Mouse (Mus musculus) midbrain, embryonic 13.5 days (tissue): ENCODE measurements at regions not wholly inside any gene's neighbourhood (a gene's known extent, or its start where the extent isn't known, plus 50 kb on each side); places are given as distances from the start of the nearest gene placed in this dataset.

Experiments used
- ATAC-seq: fragments of 200-750 bp; cut with Nextera tagmentation; 2 replicates; pipeline ENCODE4 v1.8.0; 2017; ENCODE audit warnings: mild to moderate bottlenecking, moderate TSS enrichment, moderate library complexity
- H3K27ac ChIP-seq: fragments of 300-500 bp; sonication (generic); 2 replicates; pipeline ENCODE4 v1.5.1; 2015; ENCODE audit warnings: inconsistent platforms, mild to moderate bottlenecking, moderate library complexity
- H3K27me3 ChIP-seq: fragments of 300-500 bp; sonication (generic); 2 replicates; pipeline ENCODE4 v1.6.1; 2015; ENCODE audit warnings: mild to moderate bottlenecking, inconsistent platforms
- H3K36me3 ChIP-seq: fragments of 300-500 bp; sonication (generic); 2 replicates; pipeline ENCODE4 v1.6.1; 2015; ENCODE audit warnings: mild to moderate bottlenecking, inconsistent platforms
- H3K4me1 ChIP-seq: fragments of 300-500 bp; sonication (generic); replicated peaks from 2 replicates; pipeline ENCODE4 v1.6.1; 2015; ENCODE audit warnings: inconsistent platforms
- H3K4me2 ChIP-seq: fragments of 300-500 bp; sonication (generic); replicated peaks from 2 replicates; pipeline ENCODE4 v1.6.1; 2015; ENCODE audit warnings: moderate library complexity, mild to moderate bottlenecking, inconsistent platforms
- H3K4me3 ChIP-seq: fragments of 300-500 bp; sonication (generic); replicated peaks from 2 replicates; pipeline ENCODE4 v1.5.1; 2015; ENCODE audit warnings: mild to moderate bottlenecking, inconsistent platforms
- H3K9ac ChIP-seq: fragments of 300-500 bp; sonication (generic); replicated peaks from 2 replicates; pipeline ENCODE4 v1.6.1; 2015; ENCODE audit warnings: mild to moderate bottlenecking, inconsistent platforms
- H3K9me3 ChIP-seq: fragments of 300-500 bp; sonication (generic); 2 replicates; pipeline ENCODE4 v1.6.1; 2016; ENCODE audit warnings: mild to moderate bottlenecking, inconsistent platforms
- WGBS: fragments of 180-500 bp; shearing (Covaris S2); methylation state at CpG from one replicate; pipeline ENCODE4 v1.1.7; 2015; 5-methylcytosine and 5-hydroxymethylcytosine counted together

- Histone ChIP-seq H3K4me1 (no peaks in the 10 kb centered on the region), H3K36me3 (no peaks in the 10 kb centered on the region), H3K27me3 (no peaks in the 10 kb centered on the region), H3K27ac (no peak overlapping the region), H3K4me3 (no peak overlapping the region), H3K9me3 (no peaks in the 10 kb centered on the region), H3K9ac (no peak overlapping the region), H3K4me2 (no peak overlapping the region)
- no peak for ATAC-seq
- WGBS: 83% methylated on average over 5 of the region's 5 CpGs
These were observed 102.6 kb downstream of the Diras2 start for GRCm38 (mm10) chr13:52428527-52428926.

GRCm38 (mm10) chr13:52436756-52437155 lies 94.3 kb downstream of the Diras2 start:
- H3K36me3 ChIP-seq: no peaks in the 10 kb centered on the region
- H3K4me3 ChIP-seq: no peak overlapping the region
- no peaks in the 10 kb centered on the region for H3K27me3 ChIP-seq
- no peak overlapping the region for H3K9ac ChIP-seq
- H3K9me3 ChIP-seq: no peaks in the 10 kb centered on the region
- 88% methylated on average over 8 of the region's 8 CpGs for WGBS
- no peak overlapping the region for H3K4me2 ChIP-seq
- ATAC-seq: no peak
- H3K4me1 ChIP-seq: no peaks in the 10 kb centered on the region
- H3K27ac ChIP-seq: no peak overlapping the region

- Histone ChIP-seq H3K9me3 (no peaks in the 10 kb centered on the region), H3K36me3 (no peaks in the 10 kb centered on the region), H3K27ac (no peak overlapping the region), H3K4me1 (no peaks in the 10 kb centered on the region), H3K4me3 (no peak overlapping the region), H3K4me2 (no peak overlapping the region), H3K9ac (no peak overlapping the region), H3K27me3 (no peaks in the 10 kb centered on the region)
- 87% methylated on average over 10 of the region's 10 CpGs for WGBS
- no peak for ATAC-seq
These were observed 85.6 kb downstream of the Diras2 start for GRCm38 (mm10) chr13:52445513-52445912.

- Histone ChIP-seq H3K4me1 (peaks cover 14% of the 10 kb centered on the region; the same call in 1 of the 2 replicates), H3K9ac (no peak overlapping the region), H3K4me3 (no peak overlapping the region), H3K4me2 (no peak overlapping the region), H3K9me3 (no peaks in the 10 kb centered on the region), H3K27ac (no peak overlapping the region), H3K36me3 (no peaks in the 10 kb centered on the region), H3K27me3 (no peaks in the 10 kb centered on the region)
- 86% methylated on average over 11 of the region's 11 CpGs for WGBS
- ATAC-seq: no peak
These were observed 82.2 kb downstream of the Diras2 start for GRCm38 (mm10) chr13:52448902-52449301.

GRCm38 (mm10) chr13:52451486-52451885 lies 79.6 kb downstream of the Diras2 start:
- Histone ChIP-seq H3K4me1 (peaks cover 14% of the 10 kb centered on the region; the same call in 1 of the 2 replicates), H3K27me3 (peaks cover 11% of the 10 kb centered on the region; the same call in 1 of the 2 replicates), H3K36me3 (no peaks in the 10 kb centered on the region), H3K27ac (no peak overlapping the region), H3K4me3 (no peak overlapping the region), H3K9me3 (no peaks in the 10 kb centered on the region), H3K4me2 (no peak overlapping the region), H3K9ac (no peak overlapping the region)
- WGBS: 47% methylated on average over 9 of the region's 9 CpGs
- ATAC-seq: no peak

- H3K36me3 ChIP-seq: no peaks in the 10 kb centered on the region
- 37% methylated on average over 4 of the region's 4 CpGs for WGBS
These were observed 78.8 kb downstream of the Diras2 start for GRCm38 (mm10) chr13:52452291-52452690.

More at GRCm38 (mm10) chr13:52452291-52452690, 78.8 kb downstream of the Diras2 start:
- Histone ChIP-seq H3K9ac (no peak overlapping the region), H3K9me3 (no peaks in the 10 kb centered on the region), H3K27me3 (peaks cover 11% of the 10 kb centered on the region; the same call in 1 of the 2 replicates), H3K4me1 (peaks cover 16% of the 10 kb centered on the region), H3K4me2 (no peak overlapping the region), H3K4me3 (no peak overlapping the region), H3K27ac (no peak overlapping the region)
- ATAC-seq: no peak
